Mouse (Mus musculus) cortical plate, adult 2 months (tissue): Measurements from ENCODE around the gene Abcf3.

Experiments
- CTCF ChIP-seq: fragments of 200-500 bp; IDR thresholded peaks from 2 replicates; pipeline ENCODE4 v1.5.1; 2011; ENCODE audit warnings: mild to moderate bottlenecking, control low read depth, low read length; ENCODE audit not compliant: insufficient read depth; ENCODE audit errors: extremely low read depth
- POLR2A ChIP-seq: fragments of 200-500 bp; IDR thresholded peaks from 2 replicates; pipeline ENCODE4 v1.6.1; 2011; ENCODE audit warnings: mild to moderate bottlenecking, low read length, control low read depth; ENCODE audit not compliant: insufficient read depth; ENCODE audit errors: extremely low read depth

GRCm38 (mm10) chr16:20529375-20529774 lies 19.0 kb upstream of the Abcf3 start:
- TF ChIP-seq CTCF (no peak), POLR2A (no peak)
